Mouse (Mus musculus): ENCODE data around the gene Wipf2. TPM values are rescaled to one million over a fixed set of nuclear protein-coding genes. Genes with fewer than 3 reads are reported as not detected.
"Not testable (repeated sequence)": the region's sequence is repeated elsewhere in the genome, so short reads cannot be mapped to it uniquely, and the experiment has no call there.

The Wipf2 gene
- polyA plus RNA-seq, 1 experiment, result 27.3 TPM

- peaks cover 5% of the 10 kb centered on the region; the same call in 1 of the 2 replicates for H3K36me3 ChIP-seq (ENCODE audit: control insufficient read depth, insufficient read depth, low read length)
- H3K27me3 ChIP-seq (ENCODE audit: control insufficient read depth, insufficient read depth, low read length), result no peaks in the 10 kb centered on the region
- no peak overlapping the region for H3K4me3 ChIP-seq (ENCODE audit: low read depth, low read length)
- H3K4me1 ChIP-seq (ENCODE audit: control insufficient read depth, insufficient read depth, insufficient read length, low read length), result peaks cover 20% of the 10 kb centered on the region
- 46% methylated on average over 5 of the region's 5 CpGs for WGBS
- H3K27ac ChIP-seq (ENCODE audit: insufficient read depth, low read depth, low read length), result peak overlapping the region; percentile 98; the same call in 1 of the 2 replicates
- no peak for TF ChIP-seq POLR2A (IDR thresholded peaks at IDR 0.05; ENCODE audit: low read depth, low read length)
- TF ChIP-seq CTCF (IDR thresholded peaks at IDR 0.05; ENCODE audit: extremely low read depth, insufficient read length, insufficient replicate concordance, low read depth, low read length), result no peak
Measured at GRCm38 (mm10) chr11:98907063-98907436, 43.6 kb downstream of the Wipf2 start.

GRCm38 (mm10) chr11:98907437-98908173 lies 44.2 kb downstream of the Wipf2 start, which contains the start of gene Cdc6:
Gene Cdc6 (plus strand): TSS chr11:98907801.
- no peak for TF ChIP-seq CTCF (IDR thresholded peaks at IDR 0.05; ENCODE audit: extremely low read depth, insufficient read length, insufficient replicate concordance, low read depth, low read length)
- TF ChIP-seq POLR2A (IDR thresholded peaks at IDR 0.05; ENCODE audit: low read depth, low read length), result no peak
- no peaks in the 10 kb centered on the region for H3K27me3 ChIP-seq (ENCODE audit: control insufficient read depth, insufficient read depth, low read length)
- H3K27ac ChIP-seq (ENCODE audit: insufficient read depth, low read depth, low read length), result peak within 1 kb of the TSS; percentile 98; the same call in 1 of the 2 replicates
- H3K36me3 ChIP-seq (ENCODE audit: control insufficient read depth, insufficient read depth, low read length), result peaks cover 4% of the 10 kb centered on the region; the same call in 1 of the 2 replicates
- WGBS, result under 1% methylated on average over 49 of the region's 49 CpGs
- H3K4me1 ChIP-seq (ENCODE audit: control insufficient read depth, insufficient read depth, insufficient read length, low read length), result peaks cover 20% of the 10 kb centered on the region
- peak within 1 kb of the TSS; percentile 63 for H3K4me3 ChIP-seq (ENCODE audit: low read depth, low read length)

GRCm38 (mm10) chr11:98909654-98910053 lies 46.2 kb downstream of the Wipf2 start:
- Histone ChIP-seq H3K27ac (ENCODE audit: insufficient read depth, low read depth, low read length) (no peak overlapping the region), H3K27me3 (ENCODE audit: control insufficient read depth, insufficient read depth, low read length) (no peaks in the 10 kb centered on the region), H3K4me3 (ENCODE audit: low read depth, low read length) (no peak overlapping the region), H3K4me1 (ENCODE audit: control insufficient read depth, insufficient read depth, insufficient read length, low read length) (peaks cover 16% of the 10 kb centered on the region), H3K36me3 (ENCODE audit: control insufficient read depth, insufficient read depth, low read length) (peaks cover 6% of the 10 kb centered on the region; the same call in 1 of the 2 replicates)
- 15% methylated on average over 6 of the region's 6 CpGs for WGBS
- peak; percentile 38; the same call in 1 of the 2 replicates for TF ChIP-seq CTCF (IDR thresholded peaks at IDR 0.05; ENCODE audit: extremely low read depth, insufficient read length, insufficient replicate concordance, low read depth, low read length)
- TF ChIP-seq POLR2A (IDR thresholded peaks at IDR 0.05; ENCODE audit: low read depth, low read length), result no peak

DNA sequence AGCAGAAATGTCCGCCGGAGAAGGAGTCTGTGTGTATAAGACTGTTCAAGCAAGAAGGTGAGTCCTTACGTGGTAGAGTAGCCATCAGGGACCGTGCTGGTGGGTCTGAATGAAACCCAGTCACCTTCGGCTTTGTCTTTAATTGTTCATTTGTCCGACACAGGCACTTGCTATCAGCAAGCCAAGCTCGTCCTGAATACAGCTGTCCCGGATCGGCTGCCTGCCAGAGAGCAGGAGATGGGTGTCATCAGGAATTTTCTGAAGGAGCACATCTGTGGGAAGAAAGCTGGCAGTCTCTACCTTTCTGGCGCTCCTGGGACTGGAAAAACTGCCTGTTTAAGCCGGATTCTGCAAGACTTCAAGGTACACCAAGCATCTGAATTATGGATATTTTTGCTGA lies 47.0 kb downstream of the Wipf2 start:
- H3K27me3 ChIP-seq (ENCODE audit: control insufficient read depth, insufficient read depth, low read length), result no peaks in the 10 kb centered on the region
- TF ChIP-seq CTCF (IDR thresholded peaks at IDR 0.05; ENCODE audit: extremely low read depth, insufficient read length, insufficient replicate concordance, low read depth, low read length) (no peak), POLR2A (IDR thresholded peaks at IDR 0.05; ENCODE audit: low read depth, low read length) (no peak)
- H3K4me3 ChIP-seq (ENCODE audit: low read depth, low read length), result no peak overlapping the region
- peaks cover 16% of the 10 kb centered on the region for H3K4me1 ChIP-seq (ENCODE audit: control insufficient read depth, insufficient read depth, insufficient read length, low read length)
- 95% methylated on average over 11 of the region's 11 CpGs for WGBS
- H3K27ac ChIP-seq (ENCODE audit: insufficient read depth, low read depth, low read length), result no peak overlapping the region
- peaks cover 6% of the 10 kb centered on the region; the same call in 1 of the 2 replicates for H3K36me3 ChIP-seq (ENCODE audit: control insufficient read depth, insufficient read depth, low read length)

GRCm38 (mm10) chr11:98911498-98911897 lies 48.1 kb downstream of the Wipf2 start:
- Histone ChIP-seq H3K4me1 (ENCODE audit: control insufficient read depth, insufficient read depth, insufficient read length, low read length) (peaks cover 10% of the 10 kb centered on the region), H3K27me3 (ENCODE audit: control insufficient read depth, insufficient read depth, low read length) (no peaks in the 10 kb centered on the region), H3K27ac (ENCODE audit: insufficient read depth, low read depth, low read length) (no peak overlapping the region), H3K4me3 (ENCODE audit: low read depth, low read length) (no peak overlapping the region), H3K36me3 (ENCODE audit: control insufficient read depth, insufficient read depth, low read length) (peaks cover 9% of the 10 kb centered on the region; the same call in 1 of the 2 replicates)
- TF ChIP-seq CTCF (IDR thresholded peaks at IDR 0.05; ENCODE audit: extremely low read depth, insufficient read length, insufficient replicate concordance, low read depth, low read length) (no peak), POLR2A (IDR thresholded peaks at IDR 0.05; ENCODE audit: low read depth, low read length) (no peak)
- WGBS, result 79% methylated on average over 5 of the region's 5 CpGs

- 79% methylated on average over 11 of the region's 11 CpGs for WGBS
- Histone ChIP-seq H3K27ac (ENCODE audit: insufficient read depth, low read depth, low read length) (no peak overlapping the region), H3K36me3 (ENCODE audit: control insufficient read depth, insufficient read depth, low read length) (peaks cover 11% of the 10 kb centered on the region; the same call in 1 of the 2 replicates)
Measured at GRCm38 (mm10) chr11:98914196-98914595, 50.8 kb downstream of the Wipf2 start.

DNA sequence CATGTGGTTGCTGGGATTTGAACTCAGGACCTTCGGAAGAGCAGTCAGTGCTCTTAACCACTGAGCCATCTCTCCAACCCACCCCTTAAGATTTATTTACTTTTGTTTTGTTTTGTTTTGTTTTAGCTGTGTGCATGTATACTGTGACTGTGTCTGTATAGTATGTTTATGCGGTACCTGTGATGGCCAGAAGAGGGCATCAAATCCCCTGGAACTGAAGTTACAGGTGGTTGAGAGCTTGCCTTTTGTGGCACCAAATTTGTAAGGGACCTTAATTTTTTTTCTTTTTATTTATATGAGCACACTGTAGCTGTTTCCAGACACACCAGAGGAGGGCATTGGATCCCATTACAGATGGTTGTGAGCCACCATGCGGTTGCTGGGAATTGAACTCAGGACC lies 52.9 kb downstream of the Wipf2 start:
- not testable (repeated sequence) for H3K4me1 ChIP-seq (ENCODE audit: control insufficient read depth, insufficient read depth, insufficient read length, low read length); H3K4me3 ChIP-seq (ENCODE audit: low read depth, low read length); H3K27ac ChIP-seq (ENCODE audit: insufficient read depth, low read depth, low read length); H3K27me3 ChIP-seq (ENCODE audit: control insufficient read depth, insufficient read depth, low read length)
- 93% methylated on average over 3 of the region's 3 CpGs for WGBS
- peaks cover 11% of the 10 kb centered on the region; the same call in 1 of the 2 replicates for H3K36me3 ChIP-seq (ENCODE audit: control insufficient read depth, insufficient read depth, low read length)

More at GRCm38 (mm10) chr11:98914196-98914595, 50.8 kb downstream of the Wipf2 start:
- no peak overlapping the region for H3K4me3 ChIP-seq (ENCODE audit: low read depth, low read length)
- H3K4me1 ChIP-seq (ENCODE audit: control insufficient read depth, insufficient read depth, insufficient read length, low read length), result peaks cover 5% of the 10 kb centered on the region; the same call in 1 of the 2 replicates
- no peaks in the 10 kb centered on the region for H3K27me3 ChIP-seq (ENCODE audit: control insufficient read depth, insufficient read depth, low read length)
- TF ChIP-seq CTCF (IDR thresholded peaks at IDR 0.05; ENCODE audit: extremely low read depth, insufficient read length, insufficient replicate concordance, low read depth, low read length), result no peak
- no peak for TF ChIP-seq POLR2A (IDR thresholded peaks at IDR 0.05; ENCODE audit: low read depth, low read length)

Measured in small intestine, adult 2 months (tissue).